Mouse (Mus musculus) adrenal gland, adult (tissue): ENCODE measurements around the gene Slc7a11.
A peak's percentile ranks its signal among the peaks of the same experiment; 100 is the strongest.

Experiments used
- DNase-seq, 2 experiments: peaks; one replicate each; pipeline ENCODE4 v3.0.0; 2022 to 2023; ENCODE audit warnings: low spot score in 1 of 2; ENCODE audit not compliant: inconsistent age in 2 of 2

The Slc7a11 gene

DNA sequence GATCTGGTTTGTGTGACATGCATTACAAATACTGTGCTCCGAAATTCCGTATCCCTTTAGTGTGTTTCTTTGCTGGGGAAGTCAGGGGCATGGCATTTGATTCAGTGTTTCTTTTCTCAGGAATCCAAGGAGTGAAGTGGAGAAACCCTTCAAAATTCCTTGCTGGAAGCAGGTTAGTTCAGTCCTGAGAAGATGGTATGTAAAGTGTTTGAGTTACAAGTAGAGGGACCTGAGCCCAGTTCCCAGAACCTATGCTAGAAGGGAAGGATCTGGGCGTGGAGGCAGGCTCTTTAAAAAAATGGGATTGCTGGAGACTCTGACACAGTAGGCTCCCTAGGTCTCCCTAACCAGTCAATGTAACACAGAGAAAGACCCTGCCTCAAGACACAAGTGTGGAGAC is 572.6 kb downstream of the Slc7a11 start:
- DNase-seq = no peak

DNA sequence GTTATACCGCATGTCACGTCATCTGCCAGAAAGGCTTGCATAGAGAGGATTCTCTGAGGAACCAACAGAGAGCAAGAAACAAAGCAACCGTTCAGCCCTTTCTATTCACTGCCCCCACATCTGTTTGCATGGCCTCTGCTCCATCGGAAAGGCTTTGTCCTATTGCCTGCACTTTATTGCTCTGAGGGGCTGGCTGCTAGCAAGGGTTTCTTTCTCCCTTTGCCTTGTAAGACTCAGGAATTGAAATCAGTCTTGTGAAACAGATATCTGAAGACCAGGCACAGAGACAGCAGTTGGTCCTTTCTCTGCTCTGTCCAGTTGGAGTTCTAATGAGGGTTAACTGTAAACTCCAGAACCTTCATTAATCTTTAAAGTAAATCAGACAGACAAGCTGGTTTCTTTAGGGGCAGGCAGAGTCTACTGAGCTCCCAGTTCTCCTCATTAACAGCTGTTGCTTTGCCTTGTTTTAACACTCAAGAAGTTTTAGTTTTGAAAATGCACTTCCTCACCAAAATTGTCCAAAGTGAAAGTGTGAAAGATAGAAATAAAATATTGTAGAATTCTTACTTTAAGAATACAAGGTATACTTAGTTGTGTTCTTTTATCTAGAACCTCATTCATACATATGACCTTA is 575.3 kb downstream of the Slc7a11 start:
- DNase-seq = no peak

DNA sequence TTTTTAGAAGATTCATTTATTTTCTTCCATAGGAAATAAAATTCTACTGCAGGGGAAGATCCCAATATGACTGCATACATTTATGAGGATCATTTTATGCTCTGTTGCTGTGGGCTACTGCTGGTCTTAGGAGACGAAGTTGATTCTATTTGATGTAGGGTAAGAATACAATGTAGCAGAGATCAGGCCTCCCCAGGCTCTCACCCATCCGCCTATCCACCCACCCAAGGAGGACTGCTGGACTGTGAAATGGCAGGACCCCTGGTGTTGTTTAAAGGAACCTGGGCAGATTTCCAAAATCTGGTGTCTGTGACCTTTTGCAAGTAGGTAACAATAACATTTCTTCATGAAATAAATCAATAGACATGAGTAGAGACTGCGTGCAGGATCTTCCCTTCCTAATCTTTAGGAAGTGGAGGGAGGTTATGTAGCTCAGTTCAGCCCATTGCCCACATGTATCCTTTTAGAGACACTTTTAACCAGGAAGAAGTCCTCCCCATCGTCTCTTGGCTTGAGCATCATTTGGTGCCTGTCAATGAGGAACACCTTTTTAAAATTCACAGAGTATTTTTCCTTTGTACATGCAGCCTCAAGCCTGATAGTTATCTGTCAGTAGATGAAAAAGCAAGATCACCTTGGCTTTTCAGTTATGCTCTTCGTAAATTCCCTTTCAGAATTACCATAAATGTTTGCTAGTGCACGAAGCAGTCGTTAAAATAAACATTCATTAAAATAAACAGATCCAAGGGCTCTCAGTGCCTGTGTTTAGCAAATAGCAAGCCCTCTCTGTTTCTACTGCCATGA is 576.1 kb downstream of the Slc7a11 start:
- DNase-seq = no peak

DNA sequence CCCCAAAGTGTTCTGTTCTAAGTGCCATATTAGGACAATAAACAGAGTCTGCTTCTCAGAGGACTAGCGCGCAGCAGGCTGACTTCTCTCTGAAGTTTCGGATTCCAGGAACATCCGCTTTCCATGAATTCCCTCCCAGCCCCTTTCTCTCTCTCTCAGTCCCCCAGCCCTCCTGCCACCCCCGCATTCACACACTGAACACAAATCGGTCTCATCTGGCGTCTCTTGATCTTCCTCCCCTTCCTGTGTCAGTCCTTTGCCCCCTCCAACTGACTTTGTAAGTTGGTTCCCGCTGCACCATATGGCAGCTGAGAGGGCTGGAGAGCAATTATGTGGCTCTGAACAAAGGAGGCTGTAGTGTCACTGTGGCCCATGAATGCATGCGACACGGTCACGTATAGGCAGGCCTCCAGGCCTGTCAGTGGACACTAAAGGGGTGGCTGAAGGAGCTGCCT is 577.3 kb downstream of the Slc7a11 start:
- DNase-seq = no peak

DNA sequence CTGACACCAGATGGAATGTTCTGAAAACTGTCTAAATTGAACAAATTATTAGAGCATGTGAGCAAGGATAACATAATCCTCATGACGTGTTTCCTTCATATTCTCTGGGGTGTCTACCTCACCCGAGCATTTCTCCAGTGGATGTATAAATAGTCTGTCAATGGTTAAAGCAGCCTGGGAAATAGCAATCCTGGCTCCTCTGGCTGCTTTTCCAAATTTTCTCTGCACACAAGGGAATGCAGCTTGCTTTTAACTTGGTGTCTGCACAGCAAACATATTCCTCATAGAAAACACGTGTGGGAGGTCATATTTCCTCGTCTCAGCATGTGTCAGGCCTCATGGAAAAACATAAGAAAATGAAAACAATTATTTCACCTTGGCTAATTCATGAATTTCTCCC is 586.6 kb downstream of the Slc7a11 start:
- no peak for DNase-seq

DNA sequence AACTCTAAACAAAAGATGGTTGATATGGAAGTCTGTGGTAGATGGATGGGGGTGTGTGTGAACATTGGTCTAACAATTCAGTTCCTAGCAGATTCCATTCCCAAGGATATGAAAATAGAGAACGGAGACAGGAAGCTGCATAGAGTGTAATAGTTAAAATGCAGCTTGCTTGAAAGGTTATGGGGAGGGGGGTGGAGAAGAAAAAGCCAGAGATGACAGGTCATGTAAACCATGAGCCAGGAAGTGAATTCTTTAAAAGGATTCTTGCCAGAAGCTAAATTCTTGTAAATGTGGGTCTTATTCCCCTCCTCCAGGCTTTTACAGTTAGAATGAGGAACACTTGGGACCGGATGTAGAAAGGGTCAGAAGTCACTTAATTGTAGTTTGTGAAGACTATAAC is 589.1 kb downstream of the Slc7a11 start:
- no peak for DNase-seq

DNA sequence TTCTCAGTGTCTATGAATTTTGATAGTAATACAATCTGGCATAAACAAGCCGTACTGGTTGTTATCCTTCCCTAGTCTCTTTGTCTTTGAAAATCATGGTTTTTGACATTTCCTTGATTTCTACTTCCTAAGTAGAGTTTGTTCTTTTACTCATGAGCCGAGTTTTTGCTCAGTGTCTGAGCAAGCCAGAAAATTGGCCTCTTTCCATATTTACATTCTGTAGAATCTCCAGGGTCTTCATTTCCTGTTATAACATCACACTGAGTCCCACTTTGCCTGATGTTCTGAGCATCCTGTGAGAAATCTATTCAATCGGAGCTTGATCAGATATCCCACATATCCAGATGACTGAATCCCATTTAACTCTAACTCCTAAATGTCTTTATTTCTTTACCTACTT is 600.4 kb downstream of the Slc7a11 start:
- DNase-seq = peak in 1 of 2 experiments; percentile 5
